Mouse (Mus musculus) C2C12 (cell line): ENCODE results near the gene Tdrd7. TPM values are rescaled to one million over a fixed set of nuclear protein-coding genes. Genes with fewer than 3 reads are reported as not detected.

ENCODE experiments used
- H3K27me3 ChIP-seq: one replicate; pipeline ENCODE4 v1.6.1; 2011; ENCODE audit not compliant: control insufficient read depth, insufficient read depth, insufficient read length
- H3K36me3 ChIP-seq: one replicate; pipeline ENCODE4 v1.6.1; 2011; ENCODE audit not compliant: control insufficient read depth, insufficient read depth
- H3K4me3 ChIP-seq: one replicate; pipeline ENCODE4 v1.5.1; 2011; ENCODE audit warnings: mild to moderate bottlenecking, control low read depth; ENCODE audit not compliant: poor library complexity, insufficient read depth, severe bottlenecking
- H3K79me2 ChIP-seq: one replicate; pipeline ENCODE4 v1.6.1; 2011; ENCODE audit not compliant: control insufficient read depth, insufficient read depth
- H3K79me3 ChIP-seq: one replicate; pipeline ENCODE4 v1.6.1; 2011; ENCODE audit warnings: low read depth, control low read depth
- H3ac ChIP-seq: one replicate; pipeline ENCODE3; 2011; ENCODE audit warnings: low read depth; ENCODE audit not compliant: control insufficient read depth, insufficient read length
- CEBPB ChIP-seq: IDR thresholded peaks from one replicate; pipeline ENCODE4 v1.6.1; 2011; ENCODE audit warnings: low read depth, mild to moderate bottlenecking, control low read depth, moderate library complexity
- CTCF ChIP-seq: IDR thresholded peaks from one replicate; pipeline ENCODE4 v1.5.1; 2011; ENCODE audit not compliant: control insufficient read depth, insufficient read depth, insufficient read length
- FOSL1 ChIP-seq: IDR thresholded peaks from one replicate; pipeline ENCODE4 v1.8.0; 2011; ENCODE audit warnings: mild to moderate bottlenecking, low read length; ENCODE audit not compliant: poor library complexity, insufficient read depth, severe bottlenecking
- MAX ChIP-seq: IDR thresholded peaks from one replicate; pipeline ENCODE4 v1.6.1; 2011; ENCODE audit warnings: mild to moderate bottlenecking, control low read depth
- MYOD1 ChIP-seq: IDR thresholded peaks from one replicate; pipeline ENCODE4 v1.6.1; 2011; ENCODE audit warnings: low read depth; ENCODE audit not compliant: control insufficient read depth, insufficient read length
- MYOG ChIP-seq: IDR thresholded peaks from one replicate; pipeline ENCODE4 v1.6.1; 2011; ENCODE audit not compliant: control insufficient read depth, insufficient read length; ENCODE audit errors: extremely low read depth
- USF1 ChIP-seq: IDR thresholded peaks from one replicate; pipeline ENCODE4 v1.6.1; 2011; ENCODE audit warnings: low read depth, mild to moderate bottlenecking, control low read depth, moderate library complexity
- polyA plus RNA-seq: library from polyadenylated mRNA; unstranded; fragments of >200 nt; fragmentation: generic; extraction: Trizol; gene quantifications from one replicate; pipeline ENCODE4 v1.2.1, GENCODE M21; 2012; ENCODE audit warnings: missing spikeins

The Tdrd7 gene
- polyA plus RNA-seq, 1 experiment = 18.0 TPM

- H3K36me3 ChIP-seq = no peaks in the 10 kb centered on the region
- H3ac ChIP-seq = no peak overlapping the region
- H3K79me3 ChIP-seq = peaks cover 5% of the 10 kb centered on the region
- peaks cover 36% of the 10 kb centered on the region for H3K79me2 ChIP-seq
- no peak overlapping the region for H3K4me3 ChIP-seq
- H3K27me3 ChIP-seq = no peaks in the 10 kb centered on the region
- no peak for TF ChIP-seq MYOD1
- TF ChIP-seq CTCF = no peak
- no peak for TF ChIP-seq MAX
- TF ChIP-seq MYOG = no peak
- TF ChIP-seq CEBPB = no peak
- TF ChIP-seq FOSL1 = no peak
- TF ChIP-seq USF1 = no peak
Observed at GRCm38 (mm10) chr4:45976931-45977667, 12.0 kb downstream of the Tdrd7 start.

DNA sequence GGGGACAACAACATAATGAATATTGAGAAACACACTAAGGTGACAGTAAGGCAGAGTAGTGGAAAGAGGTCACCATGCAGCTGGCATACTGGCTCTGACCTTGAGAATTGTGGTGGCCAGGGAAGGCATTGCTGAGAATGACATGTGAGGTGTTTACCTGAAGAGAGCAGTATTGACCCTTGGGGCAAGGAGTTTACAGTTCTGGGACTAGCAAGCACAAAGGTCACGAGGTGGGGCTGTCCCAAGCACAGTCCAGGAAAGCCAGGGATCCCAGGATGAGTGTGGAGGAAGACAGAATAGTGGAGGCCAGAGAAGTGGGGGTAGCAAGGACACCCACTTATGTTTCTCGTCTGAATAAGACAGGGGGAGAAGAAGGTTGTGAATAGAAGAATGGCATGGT, 14.8 kb downstream of the Tdrd7 start:
- H3K27me3 ChIP-seq = no peaks in the 10 kb centered on the region
- H3K79me3 ChIP-seq = no peaks in the 10 kb centered on the region
- no peak overlapping the region for H3ac ChIP-seq
- peaks cover 27% of the 10 kb centered on the region for H3K79me2 ChIP-seq
- no peak overlapping the region for H3K4me3 ChIP-seq
- TF ChIP-seq MAX (no peak), MYOG (no peak), FOSL1 (no peak), CEBPB (no peak), CTCF (no peak), USF1 (no peak), MYOD1 (no peak)
- no peaks in the 10 kb centered on the region for H3K36me3 ChIP-seq

DNA sequence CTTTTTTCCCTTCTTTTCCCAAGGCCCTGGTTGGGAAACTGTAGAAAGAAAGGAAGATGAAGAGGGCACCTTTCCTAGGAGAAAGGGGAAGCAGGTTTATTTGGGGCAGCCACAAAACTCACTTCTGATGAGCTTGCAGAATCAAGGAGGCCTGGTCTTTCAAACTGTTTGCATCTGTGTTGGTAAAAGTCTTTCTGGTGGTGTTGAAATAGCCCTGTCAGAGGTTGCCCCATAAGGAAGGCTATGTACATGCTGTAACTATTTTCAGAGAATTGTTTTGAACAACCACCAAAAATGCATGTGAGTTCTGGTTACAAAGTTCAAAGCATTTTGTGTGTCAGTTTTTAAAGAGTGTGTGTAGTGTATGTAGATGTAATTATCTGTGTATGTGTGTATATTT, 15.9 kb downstream of the Tdrd7 start:
- Histone ChIP-seq H3K79me3 (no peaks in the 10 kb centered on the region), H3K27me3 (no peaks in the 10 kb centered on the region), H3K4me3 (no peak overlapping the region), H3K36me3 (no peaks in the 10 kb centered on the region), H3ac (no peak overlapping the region), H3K79me2 (peaks cover 32% of the 10 kb centered on the region)
- TF ChIP-seq FOSL1 (no peak), MAX (no peak), CEBPB (no peak), MYOD1 (no peak), USF1 (no peak), MYOG (no peak), CTCF (no peak)

DNA sequence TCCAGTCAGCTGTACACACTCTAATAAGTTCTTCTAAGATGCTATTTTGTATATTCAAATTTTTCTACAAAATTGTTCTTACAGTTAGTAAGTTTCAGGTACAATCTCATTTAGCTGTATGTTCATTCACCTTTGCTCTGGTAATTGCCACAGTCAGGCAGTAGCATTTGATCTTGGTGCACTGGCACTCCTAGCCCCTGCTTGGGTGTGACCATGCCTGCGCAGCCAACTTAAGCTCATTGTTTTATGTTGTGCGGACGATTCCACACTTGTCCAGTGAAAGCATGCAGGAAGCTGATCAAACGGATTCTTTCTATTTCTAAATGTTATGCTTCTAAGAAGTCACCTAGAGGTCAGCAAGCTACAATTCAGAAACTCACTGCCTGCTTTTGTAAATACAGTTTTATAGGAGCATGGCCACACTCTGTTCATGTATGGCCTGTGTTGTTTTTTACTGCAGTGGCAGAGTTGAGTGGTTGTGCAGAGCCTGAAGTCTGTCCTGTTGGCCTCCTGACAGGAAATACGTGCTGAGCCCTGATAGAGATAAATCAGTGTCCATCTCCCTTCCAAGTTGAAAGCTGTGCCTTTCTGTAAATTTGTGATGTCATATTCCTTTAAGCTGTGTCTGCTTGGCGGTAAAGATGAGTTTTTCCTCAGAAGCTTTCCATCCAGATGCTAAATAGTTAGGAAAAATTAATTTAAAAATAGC, 25.4 kb downstream of the Tdrd7 start:
- H3K79me3 ChIP-seq = no peaks in the 10 kb centered on the region
- H3K79me2 ChIP-seq = no peaks in the 10 kb centered on the region
- no peak for TF ChIP-seq MYOD1
- TF ChIP-seq USF1 = no peak
- no peak for TF ChIP-seq MAX
- TF ChIP-seq CTCF = no peak
- no peak for TF ChIP-seq FOSL1
- TF ChIP-seq MYOG = no peak
- TF ChIP-seq CEBPB = no peak
- H3K27me3 ChIP-seq = no peaks in the 10 kb centered on the region
- peaks cover 21% of the 10 kb centered on the region for H3K36me3 ChIP-seq
- H3ac ChIP-seq = no peak overlapping the region
- no peak overlapping the region for H3K4me3 ChIP-seq

- TF ChIP-seq FOSL1 = no peak
Observed at GRCm38 (mm10) chr4:45998536-45998935, 33.4 kb downstream of the Tdrd7 start.

DNA sequence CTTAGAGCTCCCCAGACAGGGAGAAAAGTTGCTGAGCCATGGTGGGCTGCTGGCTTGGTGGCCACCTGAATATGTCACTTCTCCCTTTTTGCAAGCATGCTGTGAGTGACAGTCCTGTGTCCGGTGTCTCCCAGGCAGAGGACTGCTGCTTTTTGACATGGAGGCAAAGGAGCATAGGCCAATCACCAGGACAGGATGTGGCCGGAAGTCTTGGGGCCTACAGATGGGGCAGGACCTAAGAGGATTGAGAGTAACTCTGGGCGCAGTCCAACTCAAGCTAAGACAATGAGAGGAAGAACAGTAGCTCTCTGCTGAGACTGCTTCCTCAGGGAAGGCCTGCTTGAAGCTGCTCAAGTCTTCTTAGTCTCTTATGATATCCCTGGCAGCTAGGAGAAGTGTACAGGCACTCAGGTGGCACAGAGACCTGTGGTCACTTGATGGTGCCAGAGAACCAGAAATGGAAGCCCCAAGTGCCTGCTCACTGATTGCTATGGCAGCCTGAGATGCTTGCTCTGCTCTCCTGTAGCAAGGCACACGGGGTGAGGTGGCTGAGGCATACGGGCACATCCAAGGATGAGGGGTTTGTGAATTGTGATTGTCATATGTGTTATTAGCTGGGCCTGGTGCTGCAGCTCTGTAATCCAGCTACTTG, 43.1 kb downstream of the Tdrd7 start:
- Histone ChIP-seq H3K27me3 (no peaks in the 10 kb centered on the region), H3ac (no peak overlapping the region), H3K79me2 (no peaks in the 10 kb centered on the region), H3K36me3 (peaks cover 27% of the 10 kb centered on the region), H3K4me3 (no peak overlapping the region), H3K79me3 (no peaks in the 10 kb centered on the region)
- TF ChIP-seq MAX (no peak), CTCF (no peak), USF1 (no peak), MYOD1 (no peak), FOSL1 (no peak), MYOG (no peak), CEBPB (no peak)

More at GRCm38 (mm10) chr4:45998536-45998935, 33.4 kb downstream of the Tdrd7 start:
- H3K36me3 ChIP-seq = no peaks in the 10 kb centered on the region
- no peak overlapping the region for H3K4me3 ChIP-seq
- no peak overlapping the region for H3ac ChIP-seq
- no peaks in the 10 kb centered on the region for H3K79me2 ChIP-seq
- no peaks in the 10 kb centered on the region for H3K27me3 ChIP-seq
- no peaks in the 10 kb centered on the region for H3K79me3 ChIP-seq
